Mouse (Mus musculus): ENCODE results near the gene Anapc10. TPM values are rescaled to one million over a fixed set of nuclear protein-coding genes. Genes with fewer than 3 reads are reported as not detected.

The Anapc10 gene
- polyA plus RNA-seq (2012; rRNA removed): 0.24 and 0.64 TPM in 2 replicates

DNA sequence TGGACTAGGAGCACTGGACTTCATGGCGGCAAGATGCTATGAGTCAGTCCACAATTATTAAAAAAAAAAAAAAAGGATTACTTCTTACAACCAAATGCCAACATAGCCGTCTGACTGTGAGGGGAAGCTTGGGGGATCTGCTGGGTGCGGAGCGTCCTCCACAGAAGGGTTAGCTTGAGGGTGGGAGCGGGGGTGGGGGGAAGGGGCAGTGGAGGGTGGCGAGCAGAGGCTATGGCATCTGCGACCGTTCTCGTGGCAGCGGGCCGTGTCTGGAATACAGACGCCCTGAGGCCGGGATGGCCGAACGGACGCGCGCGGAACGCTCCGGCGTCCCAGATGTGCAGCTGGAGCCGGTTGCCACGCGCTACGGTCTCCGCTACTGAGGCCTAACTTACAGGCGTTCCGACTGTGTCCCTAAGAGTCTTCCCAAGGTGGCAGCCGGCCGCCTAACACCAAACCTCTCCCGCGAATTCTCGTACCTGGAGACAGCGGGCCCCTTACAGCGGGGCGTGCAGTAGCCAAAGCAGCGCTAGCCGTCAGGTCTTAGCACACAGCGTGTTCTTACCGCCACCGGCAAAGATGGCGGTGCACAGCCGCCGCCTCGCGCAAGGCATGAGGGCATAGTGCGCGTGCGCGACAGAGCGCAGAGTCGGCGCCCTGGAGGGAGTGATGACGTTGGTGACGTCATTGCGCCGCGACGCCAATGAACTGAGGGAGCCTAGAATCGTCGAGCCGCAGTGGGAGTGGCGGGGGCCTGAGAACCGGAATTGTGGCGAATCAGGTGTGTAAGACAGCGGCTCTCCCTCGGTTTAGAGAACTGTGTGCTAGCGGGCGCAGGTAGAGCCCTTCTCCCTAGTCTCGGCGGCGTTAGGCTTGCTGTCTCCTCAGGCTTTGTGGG is at the start of gene Anapc10, which contains the start of gene Abce1:
TSS of gene Anapc10 (plus strand) at position 757 of the 898 bp plus-strand sequence.
TSS of gene Abce1 (minus strand) at position 677 of the 898 bp plus-strand sequence.

Other genes starting within 250 kb of the Anapc10 start
- 12.8 and 16.3 TPM in 2 replicates for gene Otud4, start 72.2 kb upstream of the Anapc10 start, polyA plus RNA-seq (2012; rRNA removed)
- 4.3 and 5.3 TPM in 2 replicates for gene Abce1, start 80 bp upstream of the Anapc10 start, polyA plus RNA-seq (2012; rRNA removed)

Measured in colon, adult 2 months (tissue).